Mouse (Mus musculus) lung, postnatal 0 days (tissue): ENCODE measurements around the gene Gatad2a.

Experiments used
- CTCF ChIP-seq: IDR thresholded peaks from 2 replicates; pipeline ENCODE4 v1.5.1; 2016; ENCODE audit warnings: antibody characterized with exemption, mild to moderate bottlenecking
- EP300 ChIP-seq: IDR thresholded peaks from 2 replicates; pipeline ENCODE4 v1.6.1; 2016; ENCODE audit warnings: antibody characterized with exemption, mild to moderate bottlenecking, control low read depth

GRCm38 (mm10) chr8:69912478-69913074 is 83.6 kb downstream of the Gatad2a start:
- TF ChIP-seq EP300: no peak
- no peak for TF ChIP-seq CTCF
